Comparison of ENCODE assay signal across 9 mouse cellular contexts in the genomic region with DNA sequence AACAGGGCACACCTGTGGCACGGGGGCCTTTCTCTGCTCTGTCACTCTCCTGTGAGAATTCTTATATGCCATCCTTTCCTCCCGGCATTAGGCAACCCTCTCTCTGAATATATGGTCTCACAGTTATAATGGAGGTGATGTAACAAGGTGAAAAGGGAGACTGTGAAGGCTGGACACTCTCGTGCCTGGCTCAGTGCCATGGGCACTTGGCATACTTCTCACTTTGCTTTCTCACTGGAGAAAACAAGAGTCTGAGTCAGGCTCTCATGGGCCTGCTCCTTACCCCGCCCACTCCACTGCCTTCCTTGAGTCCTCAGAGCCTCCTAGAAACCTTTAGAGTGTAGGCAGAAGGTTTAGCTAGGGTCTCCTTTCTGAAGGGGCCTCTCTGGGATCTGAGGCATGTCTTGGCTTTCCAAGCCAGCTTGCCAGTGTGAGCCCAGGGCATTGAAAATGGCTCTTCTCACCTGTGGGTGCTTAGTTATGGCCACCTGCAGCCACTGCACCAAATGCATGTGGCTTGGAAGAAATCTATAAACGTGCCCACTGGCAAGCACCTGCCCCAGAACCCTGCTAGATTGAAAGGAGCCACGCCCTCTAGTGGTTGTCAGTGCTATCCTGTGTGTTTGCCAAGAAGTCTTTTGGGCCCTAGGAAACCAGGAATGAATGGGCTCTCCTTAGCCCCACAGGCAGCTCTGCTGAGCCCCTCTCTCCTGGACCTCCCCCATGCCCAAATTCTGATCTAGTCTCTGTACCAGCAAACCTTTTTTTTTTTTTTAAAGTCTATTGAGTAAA. TPM values are rescaled to one million over a fixed set of nuclear protein-coding genes. Genes with fewer than 3 reads are reported as not detected.
A peak's percentile ranks its signal among the peaks of the same experiment; 100 is the strongest.
DNase-seq lines count a peak whose midpoint lies in the region; ATAC-seq and TF ChIP-seq lines count a peak whose summit lies in the region.
"Had no signal": no experiment of that assay in that cellular context is flagged by ENCODE, and none has a peak within 500 bp of the region (broad histone marks: within the 10 kb centered on the region; RNA-seq: fewer than 3 reads in every experiment).

No protein-coding gene starts in this region.

- intact Hi-C loops in left cerebral cortex, postnatal 14 days (cut with DNase I) = no loop called here

- DNase-seq in CD4-positive, CD25-positive, alpha-beta regulatory T cell, adult 2 months (ENCODE audit: low read depth, low spot score) = peak; percentile 65
- no peak for DNase-seq in layer of hippocampus, adult 2 months (ENCODE audit: low spot score in 2 of 2)
- no peak for DNase-seq in layer of hippocampus, adult 8-10 months (ENCODE audit: low spot score in 2 of 2)
- peak; percentile 44 to 46 for DNase-seq in adrenal gland, postnatal 36 days
- DNase-seq in lung, adult 18-20 months = peak; percentile 89 to 93
- no peak for DNase-seq in left cerebral cortex, postnatal 14 days (ENCODE audit: low spot score in 2 of 2)

- H3K4me3 ChIP-seq in layer of hippocampus, adult 2 months = no peak overlapping the region
- H3K4me3 ChIP-seq: heart, embryonic 15.5 days had no signal

- ATAC-seq in CD4-positive, CD25-positive, alpha-beta regulatory T cell, adult 4 months = no peak
- ATAC-seq in erythroblast, adult 5-6 weeks (replicated peaks; ENCODE audit: low FRiP score, poor library complexity, severe bottlenecking) = no peak

- H3K27ac ChIP-seq in layer of hippocampus, adult 2 months = no peak overlapping the region
- H3K27ac ChIP-seq: heart, embryonic 15.5 days had no signal

- peak; percentile 69 for TF ChIP-seq CTCF in layer of hippocampus, adult 2 months (conservative IDR thresholded peaks at IDR 0.05)

RNA-seq across cellular contexts. Expression of a gene that starts 2.8 kb away (rescaled TPM):
- polyA plus RNA-seq in CD4-positive, CD25-positive, alpha-beta regulatory T cell, adult 4 months (2017; shearing (Covaris generic)) = under 1 TPM in 1 of 2 experiments, not detected in 1; 0.22 TPM
- 10 to 100 TPM; 17.9 to 19.5 TPM for total RNA-seq in layer of hippocampus, adult 2 months (2021)
- total RNA-seq in layer of hippocampus, adult 8-10 months (2022) = 10 to 100 TPM; 18.9 to 23.5 (median 21.5) TPM
- 1 to 10 TPM; 1.3 to 4.0 TPM for total RNA-seq in adrenal gland, postnatal 36 days (2021)
- not detected in 2 replicates for total RNA-seq in erythroblast, adult 5-6 weeks (2015; ENCODE audit: low replicate concordance)
- not detected in 2 replicates for total RNA-seq in erythroblast, adult 5-6 weeks (2017; ENCODE audit: low replicate concordance)
- total RNA-seq in left cerebral cortex, postnatal 14 days (2021) = 10 to 100 TPM; 33.0 to 35.2 TPM

RNA-seq across cellular contexts. Expression of a gene that starts 51.7 kb away (rescaled TPM):
- polyA plus RNA-seq in CD4-positive, CD25-positive, alpha-beta regulatory T cell, adult 4 months (2017; shearing (Covaris generic)) = 1 to 10 TPM in 1 of 2 experiments, not detected in 1; 2.3 TPM
- 10 to 100 TPM; 20.3 to 22.4 TPM for total RNA-seq in layer of hippocampus, adult 2 months (2021)
- total RNA-seq in layer of hippocampus, adult 8-10 months (2022) = 10 to 100 TPM; 19.2 to 21.4 (median 20.1) TPM
- total RNA-seq in adrenal gland, postnatal 36 days (2021) = 10 to 100 TPM; 52.5 to 66.7 TPM
- total RNA-seq in erythroblast, adult 5-6 weeks (2015; ENCODE audit: low replicate concordance) = 0.77 and 4.2 TPM in 2 replicates
- total RNA-seq in erythroblast, adult 5-6 weeks (2017; ENCODE audit: low replicate concordance) = 0.94 TPM in 1 of 2 replicates, not detected in the other
- total RNA-seq in left cerebral cortex, postnatal 14 days (2021) = 10 to 100 TPM in 1 of 2 experiments, 1 to 10 TPM in 1; 8.4 to 11.3 TPM

Comparison
In these comparisons a context has a peak if more than half of its experiments do, and no peak if none do; other contexts are left out.
1. DNase-seq: peak in CD4-positive, CD25-positive, alpha-beta regulatory T cell, adult 2 months (single experiment), adrenal gland, postnatal 36 days (2 of 2) and lung, adult 18-20 months (2 of 2); none in layer of hippocampus, adult 2 months (0 of 2), layer of hippocampus, adult 8-10 months (0 of 2) and left cerebral cortex, postnatal 14 days (0 of 2).